Mouse (Mus musculus) olfactory bulb, adult 2 months (tissue): ENCODE measurements at regions not wholly inside any gene's neighbourhood (a gene's known extent, or its start where the extent isn't known, plus 50 kb on each side); places are given as distances from the start of the nearest gene placed in this dataset.

Experiments
- CTCF ChIP-seq: fragments of 200-500 bp; IDR thresholded peaks from 2 replicates; pipeline ENCODE4 v1.5.1; 2012; ENCODE audit warnings: low read depth, mild to moderate bottlenecking, low read length, moderate library complexity; ENCODE audit not compliant: insufficient read depth
- POLR2A ChIP-seq: fragments of 200-500 bp; IDR thresholded peaks from 2 replicates; pipeline ENCODE4 v1.6.1; 2012; ENCODE audit warnings: mild to moderate bottlenecking, low read depth, low read length, moderate library complexity; ENCODE audit not compliant: insufficient read depth

DNA sequence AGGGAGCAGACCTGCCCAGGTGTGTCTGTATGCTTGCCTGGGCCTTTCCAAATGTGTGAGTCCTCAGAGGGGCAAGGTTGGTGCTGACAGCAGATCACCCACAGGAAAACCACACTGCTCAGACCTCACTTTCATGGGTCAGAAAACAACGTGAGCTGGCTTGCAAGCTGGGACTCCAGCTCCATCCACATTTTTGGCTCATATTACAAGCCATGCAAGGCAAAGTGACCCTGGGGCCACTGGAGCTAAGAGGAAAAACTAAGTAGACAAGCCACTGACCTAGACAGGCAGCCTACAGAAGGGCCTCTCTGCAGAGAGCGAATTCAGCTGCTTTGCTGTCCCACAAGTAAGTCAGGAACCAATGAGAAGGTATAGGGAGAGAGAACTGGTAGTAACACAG is 113.7 kb upstream of the Tmem260 start:
- TF ChIP-seq CTCF (no peak), POLR2A (no peak)
